Mouse (Mus musculus): ENCODE data around the gene Mmp24.

Gene Mmp24

DNA sequence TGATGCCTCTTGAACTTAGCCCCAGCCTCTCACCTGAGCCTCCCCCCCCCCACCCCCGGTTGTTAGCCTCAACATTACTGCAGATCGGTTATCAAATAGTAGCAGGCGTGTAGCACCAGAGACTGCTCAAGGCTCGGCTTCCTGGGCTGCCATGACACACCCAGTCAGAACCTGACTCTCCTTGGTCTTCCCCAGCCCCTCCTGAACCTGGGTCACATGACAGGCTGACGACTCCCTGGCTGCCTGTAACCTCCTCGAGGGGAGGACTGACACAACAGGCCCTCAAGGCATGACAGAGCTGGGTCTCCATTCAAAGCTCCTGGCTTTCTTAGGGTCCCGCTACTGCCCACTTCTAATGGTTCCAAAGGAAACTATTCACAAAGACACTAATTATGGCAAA, 74.3 kb downstream of the Mmp24 start:
- no peak for DNase-seq (ENCODE audit: extremely low read depth, low read depth, low spot score)

GRCm38 (mm10) chr2:155850120-155850519, 75.0 kb downstream of the Mmp24 start:
- DNase-seq (ENCODE audit: extremely low read depth, low read depth, low spot score): no peak

DNA sequence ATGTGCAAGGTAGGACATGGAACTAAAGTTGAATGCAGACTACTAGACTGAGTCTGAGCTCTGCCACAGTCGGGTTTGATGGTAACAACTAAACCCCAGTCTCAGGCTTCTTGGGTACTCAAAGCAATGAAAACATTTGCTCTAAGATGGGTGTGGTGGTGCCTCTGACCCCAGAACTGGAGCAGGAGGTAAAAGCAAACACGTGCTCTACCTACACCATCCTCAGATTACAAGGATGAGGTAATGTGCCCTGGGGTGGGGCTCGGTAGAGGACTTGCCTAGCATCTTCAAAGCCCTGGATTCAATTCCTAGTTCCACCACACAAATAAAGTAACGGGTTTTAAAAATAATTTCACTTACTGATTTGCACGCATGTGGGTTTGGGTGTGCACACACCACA, 77.4 kb downstream of the Mmp24 start:
- DNase-seq (ENCODE audit: extremely low read depth, low read depth, low spot score): no peak

- no peak for DNase-seq (ENCODE audit: extremely low read depth, low read depth, low spot score)
These were observed 85.0 kb downstream of the Mmp24 start for GRCm38 (mm10) chr2:155860102-155860501.

- no peak for DNase-seq (ENCODE audit: extremely low read depth, low read depth, low spot score)
These were observed 86.4 kb downstream of the Mmp24 start for GRCm38 (mm10) chr2:155861581-155861980.

- no peak for DNase-seq (ENCODE audit: extremely low read depth, low read depth, low spot score)
These were observed 87.6 kb downstream of the Mmp24 start for GRCm38 (mm10) chr2:155862573-155863300.

DNA sequence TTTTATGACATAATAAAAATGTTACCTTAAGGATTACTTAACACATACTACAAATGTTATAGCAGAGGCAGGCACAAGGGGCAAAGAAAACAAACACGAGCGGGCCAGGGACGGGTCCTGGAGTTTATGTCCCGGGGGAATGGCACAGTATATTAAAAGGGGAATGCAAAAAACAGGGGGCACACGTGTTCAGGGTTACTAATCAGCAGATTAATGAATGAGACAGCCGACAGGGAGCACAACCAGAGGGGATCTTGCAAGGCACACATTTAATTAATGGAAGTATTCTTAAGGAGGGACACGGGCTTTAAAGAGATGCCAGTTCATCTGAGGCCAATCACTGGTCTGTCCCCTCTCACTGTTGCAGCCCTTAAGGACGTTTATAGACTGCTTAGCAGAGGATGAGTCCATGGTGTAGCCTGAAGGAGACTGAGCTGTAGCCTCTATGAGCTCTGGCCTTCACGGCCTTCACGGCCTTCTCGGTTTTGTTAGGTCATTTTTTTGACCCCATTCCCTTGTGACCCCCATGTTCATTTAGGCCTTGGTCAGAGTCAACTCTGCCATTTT, 88.2 kb downstream of the Mmp24 start:
- no peak for DNase-seq (ENCODE audit: extremely low read depth, low read depth, low spot score)
